Mouse (Mus musculus) erythroblast, embryonic 14.5 days (primary cell): ENCODE data around the gene Asb7. TPM values are rescaled to one million over a fixed set of nuclear protein-coding genes. Genes with fewer than 3 reads are reported as not detected.
A peak's percentile ranks its signal among the peaks of the same experiment; 100 is the strongest.

Source experiments
- H3K27me3 ChIP-seq: 2 replicates; pipeline ENCODE4 v1.6.1; 2012; ENCODE audit warnings: inconsistent platforms; ENCODE audit not compliant: control insufficient read depth
- H3K36me3 ChIP-seq: 2 replicates; pipeline ENCODE4 v1.6.1; 2012; ENCODE audit warnings: mild to moderate bottlenecking, inconsistent platforms; ENCODE audit not compliant: control insufficient read depth
- H3K4me1 ChIP-seq: 2 replicates; pipeline ENCODE4 v1.6.1; 2012; ENCODE audit warnings: inconsistent platforms; ENCODE audit not compliant: control insufficient read depth
- H3K4me3 ChIP-seq: replicated peaks from 2 replicates; pipeline ENCODE3; 2012; ENCODE audit warnings: moderate library complexity, mild to moderate bottlenecking, inconsistent platforms
- H3K9me3 ChIP-seq: 2 replicates; pipeline ENCODE4 v1.6.1; 2012; ENCODE audit warnings: low read length, inconsistent platforms, mixed read lengths; ENCODE audit not compliant: control insufficient read depth
- GATA1 ChIP-seq: IDR thresholded peaks from 2 replicates; pipeline ENCODE4 v1.6.1; 2012; ENCODE audit warnings: low read length, inconsistent platforms, mixed read lengths
- TAL1 ChIP-seq: IDR thresholded peaks from 3 replicates; pipeline ENCODE4 v1.6.1; 2012; ENCODE audit warnings: low read length, inconsistent platforms, mixed read lengths
- polyA plus RNA-seq: library from polyadenylated mRNA; stranded (reverse); fragments of >175 nt; gene quantifications from 2 replicates; pipeline ENCODE4 v1.2.3, GENCODE M21; 2012

Asb7 gene
- polyA plus RNA-seq, result 0.30 and 1.0 TPM in 2 replicates

DNA sequence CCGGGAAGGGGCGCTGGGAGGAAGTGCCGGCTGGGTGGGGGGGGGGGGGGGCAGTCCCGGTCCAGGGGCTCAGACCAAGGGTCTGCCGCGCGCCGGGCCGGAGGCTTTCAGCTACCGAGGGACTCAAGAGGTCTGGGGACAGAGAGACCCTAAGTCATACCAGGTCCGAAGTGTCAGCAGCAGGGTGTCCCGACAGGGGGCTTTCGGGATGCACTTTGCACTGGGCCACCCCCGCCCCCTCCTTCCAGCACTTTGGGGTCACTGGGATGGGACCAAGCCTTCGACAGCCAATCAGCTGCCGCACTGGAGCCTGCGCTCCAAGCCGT, at the start of gene Asb7:
TSS of gene Asb7 (minus strand) at position 303 of the 326 bp plus-strand sequence.
- H3K4me3 ChIP-seq, result peak within 1 kb of the TSS; percentile 66

DNA sequence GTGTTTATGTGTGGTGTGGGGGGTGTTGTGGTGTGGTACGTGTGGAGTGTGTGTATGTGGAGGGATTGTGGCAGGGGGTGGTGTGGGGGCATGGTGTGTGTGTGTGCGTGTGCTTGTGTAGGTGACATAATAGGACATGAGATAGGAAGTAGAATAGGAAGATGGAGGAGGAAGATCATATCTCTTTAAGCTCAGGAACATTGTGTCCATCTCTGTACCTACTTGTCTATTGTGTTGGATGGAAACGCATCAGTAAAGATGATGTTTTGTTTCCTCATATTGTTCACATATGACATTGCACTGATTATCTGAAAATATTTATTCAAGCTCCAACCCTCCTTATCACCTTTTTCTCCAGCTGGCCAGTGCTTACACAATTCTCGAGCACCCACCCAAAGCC, 48.0 kb upstream of the Asb7 start:
- Histone ChIP-seq H3K4me1 (no peaks in the 10 kb centered on the region), H3K27me3 (no peaks in the 10 kb centered on the region), H3K36me3 (no peaks in the 10 kb centered on the region), H3K9me3 (no peaks in the 10 kb centered on the region), H3K4me3 (no peak overlapping the region)
- TF ChIP-seq GATA1, result no peak
- TF ChIP-seq TAL1, result no peak

More for the DNA sequence above, at the start of gene Asb7:
- Histone ChIP-seq H3K27me3 (no peaks in the 10 kb centered on the region), H3K9me3 (no peaks in the 10 kb centered on the region), H3K4me1 (peaks cover 17% of the 10 kb centered on the region), H3K36me3 (no peaks in the 10 kb centered on the region; the same call in 1 of the 2 replicates)
- TF ChIP-seq GATA1 (no peak), TAL1 (no peak)

DNA sequence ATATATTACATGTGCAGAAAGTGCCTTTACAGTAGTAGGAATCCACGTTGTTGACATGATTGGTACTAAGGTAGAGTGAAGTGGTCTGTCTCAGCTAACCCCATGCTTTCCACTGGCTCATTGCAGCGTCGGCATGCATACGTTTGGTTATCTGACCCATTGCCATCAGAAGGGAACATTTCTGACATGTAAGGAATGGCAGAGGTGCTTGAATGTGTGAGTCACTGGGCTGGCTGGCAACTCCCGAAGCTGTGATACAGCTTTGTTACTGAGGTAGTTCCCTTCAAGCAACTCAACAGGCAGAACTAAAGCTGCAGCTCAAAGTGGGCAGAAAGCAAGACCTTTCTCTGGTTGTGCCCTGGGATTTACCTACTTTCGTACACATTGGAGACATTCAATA, 45.6 kb upstream of the Asb7 start:
- Histone ChIP-seq H3K9me3 (no peaks in the 10 kb centered on the region), H3K4me1 (no peaks in the 10 kb centered on the region), H3K4me3 (no peak overlapping the region), H3K27me3 (no peaks in the 10 kb centered on the region), H3K36me3 (no peaks in the 10 kb centered on the region)
- TF ChIP-seq TAL1, result no peak
- no peak for TF ChIP-seq GATA1

DNA sequence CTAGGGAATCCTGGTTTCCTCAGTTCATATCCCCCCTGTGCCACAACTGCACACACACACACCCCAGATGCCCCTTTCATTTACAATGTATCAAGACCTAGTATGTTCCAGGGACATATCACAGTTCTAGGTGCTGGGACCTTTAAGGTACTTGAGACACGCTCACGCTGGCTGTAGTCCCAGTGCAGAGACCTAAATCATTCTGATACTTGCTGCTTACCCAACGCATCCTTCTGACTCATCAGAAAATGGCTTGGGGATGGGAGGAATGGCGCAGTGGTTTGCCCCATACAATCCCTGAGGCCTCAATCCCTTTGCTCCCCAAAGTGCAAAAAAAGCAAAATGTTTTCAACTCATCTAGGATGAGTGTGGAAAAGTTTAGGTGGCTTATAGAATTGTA, 45.1 kb upstream of the Asb7 start:
- no peak overlapping the region for H3K4me3 ChIP-seq
- no peaks in the 10 kb centered on the region for H3K27me3 ChIP-seq
- TF ChIP-seq TAL1 (no peak), GATA1 (no peak)
- H3K36me3 ChIP-seq, result no peaks in the 10 kb centered on the region
- H3K4me1 ChIP-seq, result no peaks in the 10 kb centered on the region
- no peaks in the 10 kb centered on the region for H3K9me3 ChIP-seq

DNA sequence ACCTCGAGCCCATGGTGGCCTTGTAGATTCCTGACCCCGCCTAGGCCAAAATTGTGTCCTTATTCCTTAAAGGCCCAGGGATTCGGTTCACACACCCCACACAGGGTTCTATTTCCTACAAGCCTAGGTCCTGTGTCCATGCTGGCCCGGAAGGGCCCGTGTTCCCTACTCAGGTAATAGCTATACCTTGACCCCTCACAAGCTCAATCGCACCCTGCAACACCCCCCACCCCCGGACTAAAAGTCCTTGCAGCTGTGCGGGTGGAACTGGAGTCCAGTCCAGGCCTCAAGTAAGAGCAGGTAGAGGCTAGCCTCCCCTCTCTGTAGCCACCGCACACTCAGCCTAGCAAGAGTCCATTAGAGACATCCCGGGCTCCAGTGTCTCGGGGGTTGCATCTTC, 44.5 kb upstream of the Asb7 start:
- Histone ChIP-seq H3K4me1 (no peaks in the 10 kb centered on the region), H3K9me3 (no peaks in the 10 kb centered on the region)
- TF ChIP-seq TAL1, result no peak
- no peak for TF ChIP-seq GATA1

DNA sequence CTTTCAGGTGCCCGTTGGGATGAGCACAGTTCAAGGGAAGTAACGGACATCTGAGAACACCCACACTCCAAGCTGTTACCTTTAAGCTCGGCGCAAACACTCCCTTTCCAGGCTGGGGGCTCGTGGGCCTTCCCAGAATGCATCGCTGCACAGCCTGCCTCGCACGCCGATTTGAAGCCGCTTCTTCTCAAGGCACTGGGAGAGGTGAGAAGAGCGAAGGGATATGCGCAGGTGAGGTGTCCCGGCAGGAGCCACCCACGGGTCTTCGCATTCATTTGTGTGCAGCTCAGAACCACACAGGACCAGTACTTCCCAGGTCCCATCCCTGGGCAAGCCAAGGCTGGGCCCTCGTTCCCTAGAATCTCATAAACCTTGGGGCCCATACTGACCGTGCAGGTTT, 44.0 kb upstream of the Asb7 start:
- Histone ChIP-seq H3K4me1 (no peaks in the 10 kb centered on the region), H3K9me3 (no peaks in the 10 kb centered on the region), H3K27me3 (no peaks in the 10 kb centered on the region), H3K4me3 (no peak overlapping the region), H3K36me3 (no peaks in the 10 kb centered on the region)
- TF ChIP-seq GATA1 (no peak), TAL1 (no peak)

More for the DNA sequence above, 44.5 kb upstream of the Asb7 start:
- no peak overlapping the region for H3K4me3 ChIP-seq
- H3K36me3 ChIP-seq, result no peaks in the 10 kb centered on the region
- no peaks in the 10 kb centered on the region for H3K27me3 ChIP-seq

DNA sequence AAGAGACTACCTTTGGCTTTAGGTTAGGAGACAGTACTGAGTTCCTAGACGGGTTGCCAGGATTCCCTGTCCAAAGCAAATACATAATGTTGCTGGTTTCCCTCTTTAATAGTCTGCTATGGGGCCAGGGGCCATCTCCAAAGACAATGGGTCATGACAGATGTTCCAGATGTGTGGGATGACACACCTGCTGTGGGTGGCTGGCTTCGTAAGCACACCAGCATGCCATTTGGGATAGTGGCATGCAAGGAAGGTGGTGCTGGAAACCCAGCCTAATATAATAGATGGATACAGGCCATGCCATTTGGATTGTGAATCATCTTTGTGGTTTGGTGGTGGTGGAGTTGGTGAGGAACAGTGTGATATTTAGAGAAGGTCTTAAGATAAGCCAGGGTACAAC, 39.8 kb upstream of the Asb7 start:
- H3K27me3 ChIP-seq, result no peaks in the 10 kb centered on the region
- no peaks in the 10 kb centered on the region for H3K36me3 ChIP-seq
- TF ChIP-seq GATA1 (no peak), TAL1 (no peak)
- H3K9me3 ChIP-seq, result no peaks in the 10 kb centered on the region
- H3K4me1 ChIP-seq, result no peaks in the 10 kb centered on the region
- no peak overlapping the region for H3K4me3 ChIP-seq

DNA sequence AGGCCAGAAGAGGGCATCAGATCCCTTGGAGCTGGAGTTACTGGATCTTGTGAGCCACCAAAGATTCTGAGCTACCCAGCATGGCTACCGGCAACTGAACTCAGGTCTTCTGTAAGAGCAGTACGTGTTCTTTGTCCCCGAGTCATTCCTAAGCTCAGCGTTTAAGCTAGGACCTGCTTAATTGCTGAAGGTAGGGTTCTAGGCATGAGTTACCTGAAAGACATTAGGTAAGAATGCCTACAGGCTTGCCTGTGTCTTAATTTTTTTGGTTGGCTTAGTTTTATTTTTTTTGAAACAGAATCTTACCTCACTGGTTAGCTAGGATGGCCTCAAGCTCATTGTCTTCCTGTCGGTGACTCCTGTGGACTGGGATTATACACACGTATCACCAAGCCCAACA, 38.7 kb upstream of the Asb7 start:
- Histone ChIP-seq H3K4me1 (peaks cover 5% of the 10 kb centered on the region; the same call in 1 of the 2 replicates), H3K9me3 (no peaks in the 10 kb centered on the region), H3K4me3 (no peak overlapping the region), H3K27me3 (no peaks in the 10 kb centered on the region), H3K36me3 (no peaks in the 10 kb centered on the region)
- TF ChIP-seq GATA1 (no peak), TAL1 (no peak)

DNA sequence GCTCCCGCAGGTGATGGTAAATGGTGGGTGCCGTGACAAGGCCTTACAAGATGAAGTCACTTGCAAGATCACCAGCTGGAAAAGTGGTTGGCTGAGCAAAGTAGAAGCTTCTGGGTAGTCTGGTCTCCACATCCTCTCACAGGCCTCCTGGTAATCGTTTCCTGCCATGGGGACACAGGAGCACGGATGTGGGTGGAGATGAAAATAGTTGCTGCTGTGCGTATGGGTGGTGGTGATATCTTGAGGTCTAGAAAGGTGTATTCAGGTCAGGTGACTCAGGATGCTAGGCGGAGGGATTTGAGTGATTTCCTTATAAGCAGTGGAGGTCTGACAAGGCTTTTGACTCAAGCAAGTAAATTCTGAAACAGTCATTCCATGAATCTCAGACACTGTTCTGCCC, 35.6 kb upstream of the Asb7 start:
- TF ChIP-seq TAL1, result no peak
- Histone ChIP-seq H3K27me3 (no peaks in the 10 kb centered on the region), H3K4me3 (no peak overlapping the region), H3K9me3 (no peaks in the 10 kb centered on the region), H3K4me1 (peaks cover 5% of the 10 kb centered on the region; the same call in 1 of the 2 replicates), H3K36me3 (no peaks in the 10 kb centered on the region)

DNA sequence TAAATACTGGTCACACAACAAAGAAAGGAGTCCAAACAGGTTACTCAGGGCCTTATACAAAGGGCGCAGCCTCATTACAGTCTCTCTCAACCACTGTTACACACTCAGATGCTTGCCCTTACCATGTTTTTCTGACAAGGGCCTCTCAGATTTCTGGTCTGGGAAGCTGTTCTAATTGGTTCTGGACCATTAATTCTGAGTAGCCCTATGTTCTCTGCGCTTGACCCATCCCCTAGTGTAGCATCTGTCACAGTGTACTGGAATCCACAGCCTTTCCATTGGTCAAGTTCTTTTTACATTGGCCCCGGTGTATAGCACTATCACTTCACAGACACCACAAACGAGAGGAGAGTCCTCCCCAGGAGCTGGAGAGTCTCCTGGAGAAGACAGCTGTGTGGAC, 35.1 kb upstream of the Asb7 start:
- no peaks in the 10 kb centered on the region for H3K9me3 ChIP-seq
- H3K4me1 ChIP-seq, result peaks cover 5% of the 10 kb centered on the region; the same call in 1 of the 2 replicates
- H3K27me3 ChIP-seq, result no peaks in the 10 kb centered on the region
- no peaks in the 10 kb centered on the region for H3K36me3 ChIP-seq
- TF ChIP-seq TAL1, result no peak
- no peak for TF ChIP-seq GATA1
- no peak overlapping the region for H3K4me3 ChIP-seq
